Mouse (Mus musculus) G1E (cell line): ENCODE data around the gene Dhdds. TPM values are rescaled to one million over a fixed set of nuclear protein-coding genes. Genes with fewer than 3 reads are reported as not detected.

Experiments used
- ATAC-seq: 2 replicates; pipeline ENCODE4 v1.8.0; 2016; ENCODE audit warnings: mild to moderate bottlenecking; ENCODE audit not compliant: insufficient number of reproducible peaks, poor library complexity, low FRiP score, severe bottlenecking; ENCODE audit errors: extremely low read depth
- DNase-seq: peaks from one replicate; pipeline ENCODE4 v3.0.0; 2012; ENCODE audit warnings: low spot score
- H3K27me3 ChIP-seq: 2 replicates; pipeline ENCODE4 v1.6.1; 2012; ENCODE audit warnings: mild to moderate bottlenecking, low read length, inconsistent platforms; ENCODE audit not compliant: insufficient read depth
- H3K36me3 ChIP-seq: replicated peaks from 2 replicates; pipeline ENCODE3; 2012; ENCODE audit warnings: mild to moderate bottlenecking, inconsistent platforms
- H3K4me1 ChIP-seq: 2 replicates; pipeline ENCODE4 v1.6.1; 2012; ENCODE audit warnings: low read depth, low read length, inconsistent platforms, mixed read lengths; ENCODE audit not compliant: insufficient read depth
- H3K4me3 ChIP-seq: 2 replicates; pipeline ENCODE4 v1.5.1; 2012; ENCODE audit warnings: low read depth, mild to moderate bottlenecking, inconsistent platforms, low read length, moderate library complexity, mixed read lengths
- H3K9me3 ChIP-seq: replicated peaks from 2 replicates; pipeline ENCODE4 v1.6.1; 2012; ENCODE audit warnings: inconsistent platforms
- CTCF ChIP-seq: IDR thresholded peaks from 2 replicates; pipeline ENCODE4 v1.5.1; 2012; ENCODE audit warnings: low read depth, low read length, inconsistent platforms, mixed read lengths
- GATA1 ChIP-seq: IDR thresholded peaks from 2 replicates; pipeline ENCODE4 v1.6.1; 2012; ENCODE audit warnings: borderline replicate concordance, low read length, inconsistent platforms, mixed read lengths
- GATA2 ChIP-seq: IDR thresholded peaks from 2 replicates; pipeline ENCODE4 v1.6.1; 2012; ENCODE audit warnings: low read depth, low read length, inconsistent platforms, borderline replicate concordance
- POLR2AphosphoS5 ChIP-seq: IDR thresholded peaks from 2 replicates; pipeline ENCODE4 v1.6.1; 2012; ENCODE audit warnings: low read depth, low read length, inconsistent platforms; ENCODE audit not compliant: insufficient replicate concordance
- TAL1 ChIP-seq: conservative IDR thresholded peaks from 2 replicates; pipeline ENCODE4 v1.6.1; 2012; ENCODE audit warnings: low read depth, low read length, inconsistent platforms, mixed read lengths
- polyA plus RNA-seq: library from polyadenylated mRNA; stranded (reverse); fragments of >175 nt; gene quantifications from 2 replicates; pipeline ENCODE4 v1.2.3, GENCODE M21; 2012
- total RNA-seq, 2 experiments: library from RNA; stranded (forward) in 1 of 2; stranded (reverse) in 1 of 2; fragments of 200-1000 nt in 1 of 2; fragments of >200 nt in 1 of 2; fragmentation: Nextera tagmentation in 1 of 2; gene quantifications; 2 replicates each; pipeline ENCODE4 v1.2.3; 2014 to 2017

The Dhdds gene
- 21.1 and 21.7 TPM in 2 replicates for total RNA-seq (2014; fragmentation: Nextera tagmentation)
- total RNA-seq (2017): 12.5 and 13.4 TPM in 2 replicates
- polyA plus RNA-seq: 14.5 and 14.9 TPM in 2 replicates

DNA sequence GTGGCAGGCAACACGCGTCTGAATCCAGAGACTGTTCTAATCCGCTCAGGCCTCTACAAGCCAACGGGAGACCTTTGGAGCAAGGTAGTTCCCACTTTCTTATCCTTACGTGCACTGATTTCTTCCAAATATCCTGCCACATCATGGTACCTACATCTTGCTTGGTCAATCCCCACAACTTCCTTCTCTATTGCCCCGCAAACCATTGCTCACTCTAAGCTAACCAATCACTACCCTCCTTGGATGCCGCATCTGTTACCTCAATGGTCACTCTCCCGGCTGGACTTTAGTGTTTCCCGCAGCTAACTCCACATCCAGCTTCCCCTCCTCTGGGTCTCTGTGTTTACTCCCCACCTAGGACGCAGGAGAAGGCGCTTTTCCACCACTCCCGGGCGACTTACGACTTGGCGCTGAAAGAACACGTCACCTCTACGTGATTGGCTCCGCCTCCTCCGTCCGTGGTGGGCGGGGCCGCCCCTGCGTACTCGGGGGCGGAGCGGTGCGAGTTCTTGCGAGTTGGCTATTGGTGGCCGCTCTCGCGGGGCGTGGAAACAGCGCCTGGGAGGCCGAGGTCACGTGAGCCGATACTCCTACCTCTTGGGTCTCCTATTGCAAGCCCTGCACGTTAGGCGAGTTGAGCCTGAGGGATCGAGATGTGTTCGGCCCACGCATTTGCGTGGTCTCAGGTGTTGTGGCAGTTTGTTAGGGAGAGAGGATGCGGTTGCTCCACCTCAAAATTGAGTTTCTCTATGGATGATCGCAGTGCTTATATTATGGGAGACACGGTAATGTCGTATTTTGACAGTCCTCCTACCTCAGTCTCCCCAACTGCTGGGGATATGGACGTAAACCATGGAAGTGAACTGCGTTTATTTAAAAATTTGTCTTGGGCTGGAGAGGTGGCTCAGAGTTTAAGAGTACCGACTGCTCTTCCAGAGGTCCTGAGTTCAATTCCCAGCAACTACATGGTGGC lies at the start of gene Dhdds:
Dhdds (minus strand) TSS at position 453 of the 973 bp plus-strand sequence.
- Histone ChIP-seq H3K9me3 (no peaks in the 10 kb centered on the region), H3K27me3 (peaks cover 10% of the 10 kb centered on the region), H3K4me1 (peaks cover 13% of the 10 kb centered on the region), H3K36me3 (peaks cover 34% of the 10 kb centered on the region), H3K4me3 (peak within 1 kb of the TSS; percentile 77)
- ATAC-seq: peak; percentile 95
- TF ChIP-seq GATA2 (no peak), GATA1 (no peak), POLR2AphosphoS5 (no peak), TAL1 (no peak), CTCF (no peak)
- peak; percentile 84 for DNase-seq

DNA sequence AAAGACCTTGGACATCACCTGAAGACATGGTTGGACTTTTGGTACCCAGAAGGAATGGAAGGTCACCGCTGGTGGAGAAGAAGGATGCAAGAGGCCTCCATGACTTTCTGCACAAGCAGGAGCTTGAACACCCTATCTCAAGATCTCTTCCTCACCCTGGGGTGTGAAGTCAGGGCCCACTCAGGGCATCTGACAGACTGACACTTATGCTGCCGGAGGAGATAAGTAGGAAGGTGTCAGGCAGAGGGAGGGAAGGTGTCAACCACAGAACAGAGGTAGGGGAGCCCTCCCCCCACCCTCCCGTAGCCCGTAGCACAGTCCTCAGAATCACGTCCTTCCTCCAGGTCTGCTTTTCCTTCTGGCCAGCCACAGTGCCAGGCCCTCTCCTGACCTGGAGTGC lies 46.9 kb upstream of the Dhdds start:
- DNase-seq (no peak), ATAC-seq (no peak)
- no peak for TF ChIP-seq GATA1
- TF ChIP-seq TAL1: no peak
- TF ChIP-seq CTCF: no peak
- no peak for TF ChIP-seq POLR2AphosphoS5
- TF ChIP-seq GATA2: no peak

GRCm38 (mm10) chr4:134043041-134043440 lies 42.3 kb upstream of the Dhdds start:
- H3K27me3 ChIP-seq: peaks cover 29% of the 10 kb centered on the region
- no peak for ATAC-seq
- peaks cover 10% of the 10 kb centered on the region; the same call in 1 of the 2 replicates for H3K4me1 ChIP-seq
- H3K36me3 ChIP-seq: no peaks in the 10 kb centered on the region
- H3K9me3 ChIP-seq: peaks cover 3% of the 10 kb centered on the region; the same call in 1 of the 2 replicates
- no peak for DNase-seq
- no peak overlapping the region for H3K4me3 ChIP-seq
- TF ChIP-seq TAL1 (no peak), POLR2AphosphoS5 (no peak), GATA1 (no peak), GATA2 (no peak), CTCF (no peak)

More for the DNA sequence above, 46.9 kb upstream of the Dhdds start:
- Histone ChIP-seq H3K4me1 (peaks cover 5% of the 10 kb centered on the region; the same call in 1 of the 2 replicates), H3K4me3 (no peak overlapping the region), H3K9me3 (peaks cover 6% of the 10 kb centered on the region; the same call in 1 of the 2 replicates), H3K27me3 (peaks cover 33% of the 10 kb centered on the region), H3K36me3 (no peaks in the 10 kb centered on the region)

DNA sequence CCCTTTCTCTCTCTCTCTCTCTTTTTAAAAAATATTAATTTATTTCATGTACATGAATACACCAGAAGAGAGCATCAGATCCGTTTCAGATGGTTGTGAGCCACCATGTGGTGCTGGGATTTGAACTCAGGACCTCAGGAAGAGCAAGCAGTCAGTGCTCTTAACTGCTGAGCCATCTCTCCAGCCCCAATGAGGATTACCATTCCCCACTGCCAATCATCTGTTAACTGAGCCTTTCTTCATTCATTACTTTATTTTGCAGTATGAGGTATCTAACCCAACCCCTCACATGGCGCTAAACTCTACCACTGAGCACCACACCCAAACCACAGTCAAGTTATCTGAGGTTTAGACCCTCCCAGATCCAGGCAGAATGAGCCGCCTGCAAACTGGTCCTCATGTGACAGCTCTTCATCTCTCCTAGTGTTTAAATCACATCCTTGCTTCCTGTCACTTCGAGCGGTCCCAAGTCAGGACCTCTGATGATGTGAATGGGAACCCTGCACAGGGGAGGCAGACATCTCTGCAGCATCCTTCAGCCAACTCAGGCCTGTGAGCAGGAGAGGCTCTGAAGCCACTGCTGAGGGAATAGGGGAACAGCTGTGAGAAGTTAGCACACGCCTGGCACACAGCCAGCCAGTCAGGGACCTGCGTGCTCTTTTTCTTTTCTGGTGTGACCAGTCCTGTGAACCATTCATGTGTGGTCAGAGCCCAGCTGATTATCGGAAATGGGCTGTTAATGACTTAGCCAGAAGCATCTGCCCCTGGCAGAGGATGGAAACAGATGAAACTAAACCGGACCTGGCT lies 40.8 kb upstream of the Dhdds start:
- no peak for TF ChIP-seq POLR2AphosphoS5
- TF ChIP-seq GATA1: no peak
- TF ChIP-seq GATA2: no peak
- TF ChIP-seq CTCF: no peak
- no peak for TF ChIP-seq TAL1
- Histone ChIP-seq H3K4me3 (no peak overlapping the region), H3K4me1 (peaks cover 10% of the 10 kb centered on the region; the same call in 1 of the 2 replicates), H3K27me3 (peaks cover 32% of the 10 kb centered on the region), H3K36me3 (no peaks in the 10 kb centered on the region), H3K9me3 (peaks cover 3% of the 10 kb centered on the region; the same call in 1 of the 2 replicates)
- no peak for ATAC-seq
- no peak for DNase-seq

DNA sequence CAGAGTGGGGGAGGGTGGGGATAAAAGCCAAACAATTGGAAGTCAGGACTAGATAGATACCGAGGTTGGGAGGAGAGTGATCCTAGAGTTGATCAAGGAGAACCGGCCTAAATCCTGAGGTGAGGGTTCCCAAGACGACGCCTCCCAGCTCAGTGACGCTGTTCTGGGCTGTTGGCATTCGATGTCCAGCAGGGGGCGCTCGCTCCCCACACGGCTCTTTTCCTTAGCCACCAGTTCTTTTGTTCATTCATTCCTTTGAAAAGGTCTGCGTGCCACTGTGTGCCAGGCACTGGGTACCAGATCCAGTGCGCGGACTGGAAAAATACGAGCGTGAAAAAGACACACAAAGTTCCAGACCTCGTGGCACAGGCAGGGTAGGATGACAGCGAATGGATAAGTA lies 35.2 kb upstream of the Dhdds start:
- Histone ChIP-seq H3K36me3 (no peaks in the 10 kb centered on the region), H3K27me3 (peaks cover 29% of the 10 kb centered on the region), H3K9me3 (no peaks in the 10 kb centered on the region), H3K4me3 (no peak overlapping the region), H3K4me1 (no peaks in the 10 kb centered on the region)
- peak; percentile 70 for TF ChIP-seq CTCF
- no peak for TF ChIP-seq POLR2AphosphoS5
- ATAC-seq (no peak), DNase-seq (peak; percentile 37)

DNA sequence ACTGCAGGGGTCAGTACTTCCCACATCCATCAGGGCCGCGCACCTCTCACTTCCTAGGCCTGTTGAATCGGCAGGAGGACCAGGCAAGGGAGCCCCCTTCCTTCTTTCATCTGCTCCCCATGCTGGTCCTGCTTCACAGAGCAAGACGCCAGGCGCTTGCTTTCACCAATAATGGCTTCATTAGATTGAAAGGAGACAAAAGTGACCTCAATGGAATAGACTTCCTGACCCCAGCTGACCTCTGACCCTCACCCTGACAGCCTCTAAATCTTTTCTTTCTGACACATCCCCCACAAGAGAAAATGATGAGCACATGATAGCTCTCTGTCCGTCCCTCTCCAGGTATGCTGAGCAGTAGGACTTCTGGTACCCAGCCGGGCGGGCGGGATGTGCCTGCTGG lies 25.1 kb upstream of the Dhdds start:
- DNase-seq (no peak), ATAC-seq (no peak)
- H3K27me3 ChIP-seq: peaks cover 5% of the 10 kb centered on the region; the same call in 1 of the 2 replicates
- H3K36me3 ChIP-seq: no peaks in the 10 kb centered on the region
- no peaks in the 10 kb centered on the region for H3K4me1 ChIP-seq
- 0 out of 2 replicates have a peak, but pooled peaks cover 2% of the 10 kb centered on the region for H3K9me3 ChIP-seq
- H3K4me3 ChIP-seq: no peak overlapping the region
- no peak for TF ChIP-seq GATA1
- no peak for TF ChIP-seq POLR2AphosphoS5
- no peak for TF ChIP-seq CTCF
- no peak for TF ChIP-seq TAL1
- no peak for TF ChIP-seq GATA2
